Comparison of ENCODE assay signal across 23 mouse cellular contexts in genomic region chr4:99936278-99936677, GRCm38 (mm10).
"Had no signal": no experiment of that assay in that cellular context is flagged by ENCODE, and none has a peak within 500 bp of the region (broad histone marks: within the 10 kb centered on the region; RNA-seq: fewer than 3 reads in every experiment).

No protein-coding gene starts in this region.

- DNase-seq: kidney, adult 8-10 months; kidney, postnatal 10 days; kidney, postnatal 4 days; left cerebral cortex, postnatal 4 days; liver; lung, adult 18-20 months; lung, postnatal 10 days; lung, postnatal 36 days; right cerebral cortex, postnatal 14 days; right cerebral cortex, postnatal 4 days; spleen, adult 18-20 months; thymus, adult 2 months; thymus, postnatal 14 days; thymus, postnatal 4 days had no signal

- H3K27ac ChIP-seq: kidney, embryonic 15.5 days; limb, embryonic 13.5 days; liver, embryonic 12.5 days; liver, embryonic 15.5 days; lung, embryonic 15.5 days; midbrain, embryonic 10.5 days; midbrain, embryonic 13.5 days; stomach, embryonic 15.5 days had no signal

- H3K4me3 ChIP-seq: kidney, embryonic 15.5 days; limb, embryonic 13.5 days; liver, embryonic 12.5 days; liver, embryonic 15.5 days; lung, embryonic 15.5 days; megakaryocyte, embryonic 14.5 days; midbrain, embryonic 10.5 days; midbrain, embryonic 13.5 days; stomach, embryonic 15.5 days had no signal
